Mouse (Mus musculus) gastrocnemius, postnatal 10 days (tissue): Measurements from ENCODE around the gene Prss58. TPM values are rescaled to one million over a fixed set of nuclear protein-coding genes. Genes with fewer than 3 reads are reported as not detected.

ENCODE experiments used
- DNase-seq: peaks from one replicate; pipeline ENCODE4 v3.0.0; 2021; ENCODE audit warnings: mixed read lengths
- long read RNA-seq, 2 experiments: library from polyadenylated mRNA; stranded (forward); transcript quantifications; one replicate each; pipeline ENCODE4 v2.0.0; 2021
- total RNA-seq, 2 experiments: library from RNA; stranded (reverse); gene quantifications; 2 replicates each; pipeline ENCODE4 v1.2.3; 2021

Prss58 gene
- not detected for total RNA-seq
- long read RNA-seq, experiment 1, result 0 reads
- long read RNA-seq, experiment 2, result 0 reads

GRCm38 (mm10) chr6:40900287-40900686, at the start of gene Prss58:
Gene Prss58 (minus strand): TSS chr6:40900387.
- DNase-seq, result no peak

- no peak for DNase-seq
Measured at GRCm38 (mm10) chr6:40940457-40940856, 40.3 kb upstream of the Prss58 start, which contains the start of gene 1700074P13Rik. Gene 1700074P13Rik (minus strand): TSS chr6:40940557.

- DNase-seq, result no peak
Measured at GRCm38 (mm10) chr6:40919954-40920353, 19.8 kb upstream of the Prss58 start.

GRCm38 (mm10) chr6:40894716-40895115, 5.5 kb downstream of the Prss58 start:
- no peak for DNase-seq

GRCm38 (mm10) chr6:40893577-40893976, 6.6 kb downstream of the Prss58 start:
- DNase-seq, result peak; percentile 8

GRCm38 (mm10) chr6:40891754-40892153, 8.4 kb downstream of the Prss58 start:
- no peak for DNase-seq

GRCm38 (mm10) chr6:40890973-40891372, 9.2 kb downstream of the Prss58 start:
- no peak for DNase-seq

GRCm38 (mm10) chr6:40887394-40887793, 12.8 kb downstream of the Prss58 start, which contains the start of gene Moxd2:
Gene Moxd2 (minus strand): TSS chr6:40887494.
- no peak for DNase-seq

- DNase-seq, result no peak
Measured at GRCm38 (mm10) chr6:40845283-40845682, 54.9 kb downstream of the Prss58 start.

Other genes starting within 250 kb of the Prss58 start
- gene Moxd2, start 12.9 kb downstream of the Prss58 start, total RNA-seq, result not detected
- not detected for gene 1700074P13Rik, start 40.2 kb upstream of the Prss58 start, total RNA-seq
- gene Gm4744, start 51.5 kb upstream of the Prss58 start, total RNA-seq, result not detected
- gene 1810009J06Rik, start 64.4 kb upstream of the Prss58 start, total RNA-seq, result not detected
- not detected for gene Gm2663, start 99.1 kb upstream of the Prss58 start, total RNA-seq
- not detected for gene 2210010C04Rik, start 135.1 kb upstream of the Prss58 start, total RNA-seq